Mouse (Mus musculus) G1E-ER4 (cell line): Measurements from ENCODE around the gene Alox5. TPM values are rescaled to one million over a fixed set of nuclear protein-coding genes. Genes with fewer than 3 reads are reported as not detected.
A peak's percentile ranks its signal among the peaks of the same experiment; 100 is the strongest.
"Not testable (repeated sequence)": the region's sequence is repeated elsewhere in the genome, so short reads cannot be mapped to it uniquely, and the experiment has no call there.

Experiments
- GATA1 ChIP-seq: IDR thresholded peaks from one replicate; pipeline ENCODE4 v1.8.0; 2012; ENCODE audit warnings: low read length, inconsistent platforms
- polyA plus RNA-seq: library from polyadenylated mRNA; stranded (reverse); fragments of >175 nt; gene quantifications from 2 replicates; pipeline ENCODE4 v1.2.3, GENCODE M21; 2012

Alox5 gene
- polyA plus RNA-seq, result 0.12 TPM in 2 replicates

DNA sequence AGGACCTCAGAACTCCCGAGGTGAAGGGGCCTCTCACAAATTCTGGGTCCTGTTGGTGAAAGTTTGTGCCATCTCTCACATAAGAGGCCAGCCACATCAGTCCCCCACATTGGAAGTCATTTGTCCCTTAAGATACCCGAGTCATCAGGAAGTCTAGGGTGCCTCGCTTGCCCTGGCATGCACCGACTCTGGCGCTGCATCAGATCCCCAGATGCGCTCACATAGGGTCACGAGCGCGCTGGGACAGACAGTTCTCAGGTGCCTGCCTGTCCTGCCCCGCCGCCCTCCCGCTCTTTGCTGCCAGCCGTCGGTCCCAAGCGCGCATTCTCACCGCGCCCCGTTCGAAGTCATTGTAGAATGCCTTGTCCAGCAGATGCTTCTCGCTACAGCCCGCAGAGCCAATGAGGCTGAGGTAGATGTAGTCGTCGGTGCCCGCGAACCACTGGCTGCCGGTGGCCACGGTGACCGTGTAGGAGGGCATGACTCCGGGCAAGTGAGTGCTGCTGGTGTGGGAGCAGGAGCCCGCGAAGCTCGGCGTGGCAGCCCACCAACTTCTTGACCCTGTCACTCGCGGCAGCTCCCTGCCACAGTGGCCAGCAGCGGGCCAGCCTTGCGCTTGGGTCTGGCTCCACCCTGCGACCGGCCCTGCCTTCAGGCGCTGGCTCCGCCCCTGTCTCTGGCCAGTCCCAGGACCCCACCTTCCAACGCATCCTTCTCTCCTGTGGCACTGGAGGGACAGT, at the start of gene Alox5:
Gene Alox5 (minus strand): TSS at position 635 of the 740 bp plus-strand sequence.
- no peak for TF ChIP-seq GATA1

DNA sequence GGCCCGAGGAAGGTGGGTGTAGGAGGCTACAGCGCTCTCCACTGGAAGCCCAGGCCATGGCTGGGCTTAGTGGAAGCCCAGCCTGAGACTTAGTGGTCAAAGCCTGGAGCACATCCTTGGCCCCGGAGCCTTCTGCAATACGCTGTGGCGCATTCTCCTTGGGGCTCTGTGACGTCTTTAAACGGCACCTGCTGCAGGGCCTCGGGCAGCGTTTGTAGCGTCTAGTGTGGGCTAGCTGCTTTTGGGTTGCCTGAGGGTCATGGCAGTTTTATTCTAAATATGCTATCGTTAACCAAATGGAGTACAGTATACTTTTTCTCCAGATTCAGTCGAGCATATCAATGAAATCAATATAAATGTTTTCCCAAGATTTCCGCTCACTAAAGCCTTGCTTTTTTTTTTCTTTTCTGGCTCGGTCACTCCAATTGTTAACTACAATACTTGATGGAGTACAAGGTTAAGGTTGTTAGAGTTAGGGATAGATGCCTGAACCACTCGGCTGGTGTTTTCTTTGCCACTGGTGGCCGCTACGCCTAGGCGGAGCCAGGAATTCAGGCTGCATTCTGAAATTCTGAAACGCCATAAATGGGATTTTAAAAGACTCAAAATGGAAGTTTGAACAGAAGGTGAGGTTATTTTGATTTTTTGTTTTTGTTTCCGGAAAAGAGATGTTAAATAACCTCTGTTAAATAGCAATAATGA, 45.5 kb upstream of the Alox5 start, which contains the start of gene Olfr212:
Gene Olfr212 (plus strand): TSS at position 215 of the 702 bp plus-strand sequence.
- TF ChIP-seq GATA1, result not testable (repeated sequence)

DNA sequence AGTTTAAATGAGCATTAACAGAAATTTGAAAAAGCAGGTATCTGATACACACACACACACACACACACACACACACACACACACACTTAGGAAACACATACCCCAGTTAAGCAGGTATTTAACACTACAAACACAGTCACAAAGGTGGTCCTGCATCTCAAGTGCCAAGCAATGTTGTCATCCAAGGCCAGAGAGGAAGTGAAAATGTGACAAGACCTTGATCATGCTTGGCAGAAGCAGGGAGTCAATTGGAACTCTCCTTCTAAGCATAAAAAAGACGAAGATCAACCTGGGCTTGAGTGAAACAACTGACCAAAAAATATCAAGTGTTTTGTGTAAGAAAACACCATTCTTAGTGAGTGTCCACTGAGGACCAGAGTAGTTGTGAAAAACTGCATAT, 35.0 kb upstream of the Alox5 start:
- no peak for TF ChIP-seq GATA1

DNA sequence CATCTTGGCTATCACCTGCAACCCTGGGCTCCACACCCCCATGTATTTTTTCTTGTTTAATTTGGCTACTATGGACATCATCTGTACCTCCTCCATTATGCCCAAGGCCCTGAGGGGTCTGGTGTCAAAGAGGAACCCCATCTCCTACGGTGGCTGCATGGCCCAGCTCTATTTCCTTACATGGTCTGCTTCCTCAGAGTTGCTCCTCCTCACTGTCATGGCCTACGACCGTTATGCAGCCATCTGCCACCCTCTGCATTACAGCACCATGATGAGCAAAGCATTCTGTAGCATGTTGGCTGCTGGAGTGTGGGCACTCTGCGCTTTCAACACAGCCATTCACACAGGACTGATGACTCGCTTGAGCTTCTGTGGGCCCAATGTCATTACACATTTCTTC, 32.8 kb upstream of the Alox5 start:
- no peak for TF ChIP-seq GATA1

DNA sequence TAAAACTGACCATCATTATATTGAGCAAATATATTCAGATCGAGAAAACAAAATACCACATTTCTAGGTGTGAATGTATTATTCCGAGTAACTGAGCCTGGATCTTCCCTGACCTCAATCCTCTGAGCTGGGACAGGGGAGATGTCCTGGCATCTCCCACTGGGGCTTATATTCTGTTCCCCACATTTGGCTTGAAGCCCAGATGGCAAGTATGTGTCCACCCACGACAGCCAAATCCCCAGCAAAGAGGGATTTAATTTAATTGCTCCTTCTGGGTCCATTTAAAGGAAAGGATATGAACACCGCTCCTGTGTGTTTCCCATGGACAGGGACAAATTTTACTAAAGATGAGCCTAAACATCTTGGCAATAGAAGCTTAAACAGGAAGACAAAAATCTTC, 27.8 kb upstream of the Alox5 start, which contains the start of gene Olfr211:
Gene Olfr211 (plus strand): TSS at position 301 of the 400 bp plus-strand sequence.
- TF ChIP-seq GATA1, result no peak

DNA sequence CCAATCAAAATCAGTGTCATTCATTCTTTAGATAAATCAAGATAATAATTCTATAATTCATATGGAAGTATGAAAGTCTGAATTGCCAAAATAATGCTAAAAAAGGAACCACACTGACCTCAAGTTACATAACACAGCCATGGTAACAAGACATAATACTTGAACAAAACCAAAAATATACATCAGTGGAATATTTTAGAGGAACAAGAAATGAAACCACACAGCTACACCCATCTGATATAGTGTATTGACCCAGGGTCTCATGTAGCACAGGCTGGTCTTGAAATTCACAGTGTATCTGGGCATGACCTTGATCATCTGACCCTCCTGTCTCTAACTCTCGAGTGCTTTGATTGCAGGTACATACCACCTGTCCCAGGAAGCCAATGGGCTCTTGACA, 25.9 kb upstream of the Alox5 start:
- no peak for TF ChIP-seq GATA1

DNA sequence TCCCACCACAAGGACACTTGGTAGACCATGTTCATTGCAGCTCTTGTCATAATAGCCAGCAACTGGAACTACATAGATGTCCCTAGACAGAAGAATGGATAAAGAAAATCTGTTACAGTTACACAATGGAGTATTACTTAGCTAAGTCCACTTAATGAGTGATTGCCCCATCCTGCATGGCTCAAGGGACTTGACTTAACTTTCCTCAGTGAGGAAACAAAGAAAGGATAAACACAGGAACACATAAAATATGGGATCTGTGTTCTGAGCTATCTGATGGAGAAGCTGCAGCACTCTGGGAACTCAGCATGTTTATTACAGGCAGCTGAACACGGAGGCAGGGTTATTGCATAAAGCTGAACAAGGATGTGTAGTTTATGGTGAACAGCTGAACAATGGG, 24.1 kb upstream of the Alox5 start:
- no peak for TF ChIP-seq GATA1

DNA sequence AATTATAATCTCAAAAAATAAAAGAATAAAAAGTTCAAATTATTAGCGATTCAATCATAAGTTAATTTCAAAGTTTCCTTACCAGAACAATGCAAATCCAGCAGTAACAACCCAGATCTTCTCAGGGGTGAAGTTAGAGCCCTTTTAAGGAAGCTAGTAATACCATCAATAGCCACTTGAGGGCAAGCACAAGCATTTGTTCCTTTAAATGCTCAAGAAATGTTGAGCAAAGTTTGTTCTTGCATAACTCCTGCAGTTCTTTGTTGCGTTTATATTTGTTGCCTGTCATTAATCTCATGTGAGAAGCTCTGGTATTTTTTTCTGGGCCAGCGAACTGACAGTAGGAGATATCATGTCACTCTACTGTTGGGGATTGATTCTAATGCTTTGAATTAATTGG, 7.1 kb upstream of the Alox5 start:
- no peak for TF ChIP-seq GATA1

DNA sequence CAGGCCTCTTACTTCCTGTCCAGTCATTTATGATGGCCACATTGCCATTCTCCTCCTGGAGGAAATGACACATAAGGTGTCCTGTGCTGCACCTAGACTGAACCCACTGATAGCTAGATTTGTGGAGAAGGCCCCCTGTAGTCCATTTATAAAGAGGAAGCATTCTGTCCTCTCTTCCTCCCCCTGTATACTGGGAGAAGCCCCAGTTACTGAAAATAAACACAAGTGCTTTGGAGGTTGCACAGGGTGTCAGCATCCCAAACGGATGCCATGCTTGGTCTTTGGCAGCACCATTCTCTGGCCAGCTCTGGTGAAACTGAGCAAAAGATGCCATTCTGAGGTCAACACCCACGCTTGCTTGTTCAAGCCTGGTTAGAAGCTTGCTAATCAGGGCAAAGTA, 1.7 kb downstream of the Alox5 start:
- no peak for TF ChIP-seq GATA1

DNA sequence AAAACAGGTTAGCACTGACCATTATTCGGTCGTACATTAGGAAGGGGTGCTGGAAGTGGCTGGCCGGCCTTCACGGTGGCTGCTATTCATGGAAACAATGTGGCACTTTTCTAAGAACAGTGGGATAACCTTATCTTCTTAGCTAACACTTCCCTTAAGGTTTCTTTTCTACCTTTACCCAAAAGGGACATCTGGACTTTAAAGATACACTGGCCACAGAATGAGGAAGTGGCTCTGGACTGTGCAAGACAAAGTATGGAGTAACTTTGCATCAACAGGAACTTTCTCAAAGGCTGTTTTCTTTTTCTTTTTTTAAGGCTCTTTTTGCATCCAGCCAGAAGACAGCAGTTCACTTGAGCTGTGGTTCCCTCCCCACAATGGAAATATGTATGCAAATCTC, 2.2 kb downstream of the Alox5 start:
- peak; percentile 60 for TF ChIP-seq GATA1

DNA sequence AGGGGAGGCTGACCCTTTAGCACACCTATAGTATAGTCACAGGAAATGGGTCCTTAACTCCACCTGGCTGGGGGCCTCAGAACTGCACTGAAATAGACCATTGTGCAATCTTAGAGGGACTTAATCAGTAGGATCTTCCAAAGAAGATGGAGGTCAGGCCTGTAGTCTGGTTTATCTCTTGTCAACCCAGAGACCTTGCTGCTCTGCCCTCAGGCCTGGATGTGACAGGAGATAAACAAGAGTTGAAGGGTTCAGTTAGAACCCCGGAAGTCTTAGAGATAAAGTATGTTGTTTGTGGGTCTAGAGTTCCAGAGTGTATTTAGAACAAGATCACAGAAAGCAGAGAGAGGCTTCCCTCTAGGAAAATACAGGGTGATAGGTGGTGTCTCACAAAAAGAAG, 4.5 kb downstream of the Alox5 start:
- peak; percentile 92 for TF ChIP-seq GATA1

DNA sequence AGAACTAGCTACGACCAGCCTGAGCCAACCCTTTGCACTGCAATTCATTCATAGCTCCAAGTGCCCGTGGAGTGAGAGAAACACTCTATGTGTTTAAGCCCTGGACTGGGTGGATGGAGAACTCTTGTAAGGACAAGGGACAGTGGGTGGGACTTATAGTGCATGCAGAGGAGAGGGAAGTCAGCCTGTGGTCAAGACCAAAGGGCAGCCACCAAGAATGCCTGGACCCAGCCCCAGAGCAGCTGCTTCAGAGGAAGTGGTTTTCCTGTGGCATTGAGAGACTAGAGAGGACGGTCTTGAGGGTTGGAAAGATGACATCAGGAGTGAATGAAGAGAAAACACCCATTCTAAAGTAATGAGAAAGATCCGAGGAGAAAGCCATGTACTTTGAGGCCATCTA, 5.2 kb downstream of the Alox5 start:
- TF ChIP-seq GATA1, result no peak

DNA sequence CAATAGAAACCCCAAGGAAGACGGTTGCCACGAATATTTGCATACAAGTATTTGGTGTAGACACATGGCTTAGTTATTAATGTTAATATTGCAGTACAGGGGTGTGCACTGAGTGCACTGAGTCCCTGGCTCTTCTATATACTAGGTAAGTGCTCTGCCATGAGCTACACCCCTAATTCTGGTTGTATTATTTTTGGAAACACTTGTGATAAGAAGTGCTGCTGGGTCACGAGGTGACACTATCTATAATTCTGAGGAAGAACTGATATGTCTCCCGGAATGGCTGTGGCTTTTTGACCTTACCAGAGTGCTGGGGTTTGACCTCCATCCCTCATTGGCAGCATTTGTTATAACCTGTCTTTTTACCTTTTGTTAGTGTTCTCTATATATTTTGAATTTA, 20.1 kb downstream of the Alox5 start:
- no peak for TF ChIP-seq GATA1

DNA sequence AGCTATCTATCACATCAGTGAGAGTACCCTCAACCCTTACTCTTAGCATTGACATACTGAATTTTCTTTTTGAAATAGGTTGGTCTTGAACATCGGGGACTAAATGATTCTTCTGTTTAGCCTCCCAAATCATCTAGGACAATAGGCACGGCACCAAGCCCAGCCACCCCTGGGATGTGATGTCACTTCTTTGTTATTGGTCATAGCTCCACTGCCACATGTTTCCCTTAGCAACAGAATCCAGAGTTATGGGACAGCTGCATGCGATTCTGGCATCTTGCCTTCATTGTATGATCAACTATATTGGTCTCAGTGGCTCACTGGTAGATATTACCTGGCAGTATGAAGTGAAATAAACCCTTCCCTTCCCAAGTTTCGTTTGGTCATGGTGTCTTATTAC, 20.5 kb downstream of the Alox5 start:
- TF ChIP-seq GATA1, result no peak

DNA sequence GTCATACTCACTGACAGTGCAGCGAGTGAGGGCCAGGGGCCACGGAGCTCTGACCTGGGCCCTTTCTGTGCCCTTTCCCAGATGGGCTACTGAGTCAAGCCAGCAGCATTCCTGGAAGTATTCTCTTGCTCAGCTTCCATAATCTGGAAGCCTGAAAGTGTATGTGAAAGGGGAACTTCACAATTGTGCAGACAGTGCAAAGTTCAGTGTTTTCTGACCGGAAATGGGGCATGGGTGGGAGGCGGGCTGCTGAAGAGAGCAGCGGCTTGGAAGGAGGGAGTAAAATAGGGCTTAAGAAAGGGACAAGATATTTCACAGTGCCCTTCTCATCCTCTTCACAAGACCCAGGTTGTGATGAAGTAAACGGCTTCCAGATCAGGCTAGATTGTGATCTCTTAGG, 21.4 kb downstream of the Alox5 start:
- no peak for TF ChIP-seq GATA1

DNA sequence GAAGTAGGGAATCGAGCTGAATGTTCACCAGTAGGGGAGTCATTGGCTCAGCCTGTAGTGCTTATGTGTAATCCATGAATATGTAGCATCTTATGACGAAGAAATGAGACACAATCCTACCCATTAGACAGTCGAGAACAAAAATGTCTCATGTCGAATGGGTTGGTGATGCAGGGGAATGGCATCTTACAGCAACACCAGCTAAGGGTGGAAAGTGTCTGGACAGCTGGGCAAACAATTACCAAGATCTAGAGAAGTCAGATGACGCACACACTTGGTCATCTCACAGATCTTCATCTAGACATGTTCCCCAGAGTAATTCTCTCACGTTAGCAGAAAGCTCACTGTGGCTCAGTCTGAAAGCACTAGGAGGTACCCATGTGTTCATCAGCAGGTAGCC, 22.1 kb downstream of the Alox5 start:
- TF ChIP-seq GATA1, result no peak

DNA sequence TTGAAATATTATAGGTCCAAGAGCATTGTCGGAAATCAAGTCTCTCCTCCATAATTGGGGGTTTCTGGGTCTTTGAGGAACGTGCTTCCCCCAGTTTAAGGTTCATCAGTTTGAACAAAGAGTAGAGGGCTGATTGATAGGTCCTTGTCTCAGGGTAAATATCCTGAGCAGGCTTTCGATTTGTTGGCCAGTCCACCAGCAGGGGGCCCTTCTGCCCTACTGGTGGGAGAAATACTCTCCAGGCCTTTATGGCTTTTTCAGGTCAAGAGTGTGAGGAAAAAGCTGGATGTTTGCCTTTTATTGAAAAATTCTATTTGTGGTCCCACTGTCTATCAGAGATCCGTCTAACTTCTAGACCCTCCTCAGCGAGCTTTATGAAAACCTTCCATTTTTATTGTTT, 32.7 kb downstream of the Alox5 start:
- no peak for TF ChIP-seq GATA1
